Mouse (Mus musculus): Measurements from ENCODE around the gene Pvalb. TPM values are rescaled to one million over a fixed set of nuclear protein-coding genes. Genes with fewer than 3 reads are reported as not detected.

Gene Pvalb
- polyA plus RNA-seq, 1 experiment: not detected

GRCm38 (mm10) chr15:78170708-78171107 lies 35.5 kb downstream of the Pvalb start:
- no peaks in the 10 kb centered on the region for H3K27me3 ChIP-seq (ENCODE audit: control insufficient read depth)
- H3K4me1 ChIP-seq (ENCODE audit: control insufficient read depth): peaks cover 34% of the 10 kb centered on the region
- H3K4me3 ChIP-seq (replicated peaks): no peak overlapping the region
- no peaks in the 10 kb centered on the region for H3K9me3 ChIP-seq (ENCODE audit: control insufficient read depth, low read length)
- no peak for TF ChIP-seq GATA1 (IDR thresholded peaks at IDR 0.05; ENCODE audit: low read length)
- TF ChIP-seq TAL1 (IDR thresholded peaks at IDR 0.05; ENCODE audit: low read length): no peak
- H3K36me3 ChIP-seq (ENCODE audit: control insufficient read depth): peaks cover 16% of the 10 kb centered on the region

- Histone ChIP-seq H3K4me3 (replicated peaks) (no peak overlapping the region), H3K36me3 (ENCODE audit: control insufficient read depth) (peaks cover 21% of the 10 kb centered on the region), H3K4me1 (ENCODE audit: control insufficient read depth) (peaks cover 22% of the 10 kb centered on the region), H3K27me3 (ENCODE audit: control insufficient read depth) (no peaks in the 10 kb centered on the region), H3K9me3 (ENCODE audit: control insufficient read depth, low read length) (no peaks in the 10 kb centered on the region)
- no peak for TF ChIP-seq GATA1 (IDR thresholded peaks at IDR 0.05; ENCODE audit: low read length)
- TF ChIP-seq TAL1 (IDR thresholded peaks at IDR 0.05; ENCODE audit: low read length): no peak
Measured at GRCm38 (mm10) chr15:78169566-78169965, 36.6 kb downstream of the Pvalb start.

- H3K4me3 ChIP-seq (replicated peaks): no peak overlapping the region
- H3K27me3 ChIP-seq (ENCODE audit: control insufficient read depth): no peaks in the 10 kb centered on the region
- TF ChIP-seq TAL1 (IDR thresholded peaks at IDR 0.05; ENCODE audit: low read length) (no peak), GATA1 (IDR thresholded peaks at IDR 0.05; ENCODE audit: low read length) (no peak)
- no peaks in the 10 kb centered on the region for H3K9me3 ChIP-seq (ENCODE audit: control insufficient read depth, low read length)
- H3K4me1 ChIP-seq (ENCODE audit: control insufficient read depth): no peaks in the 10 kb centered on the region
- peaks cover 34% of the 10 kb centered on the region for H3K36me3 ChIP-seq (ENCODE audit: control insufficient read depth)
Measured at GRCm38 (mm10) chr15:78165292-78165691, 40.9 kb downstream of the Pvalb start.

GRCm38 (mm10) chr15:78164466-78164865 lies 41.7 kb downstream of the Pvalb start:
- Histone ChIP-seq H3K36me3 (ENCODE audit: control insufficient read depth) (peaks cover 34% of the 10 kb centered on the region), H3K27me3 (ENCODE audit: control insufficient read depth) (no peaks in the 10 kb centered on the region), H3K9me3 (ENCODE audit: control insufficient read depth, low read length) (no peaks in the 10 kb centered on the region), H3K4me1 (ENCODE audit: control insufficient read depth) (no peaks in the 10 kb centered on the region), H3K4me3 (replicated peaks) (no peak overlapping the region)
- TF ChIP-seq TAL1 (IDR thresholded peaks at IDR 0.05; ENCODE audit: low read length) (no peak), GATA1 (IDR thresholded peaks at IDR 0.05; ENCODE audit: low read length) (no peak)

- no peak for TF ChIP-seq GATA1 (IDR thresholded peaks at IDR 0.05; ENCODE audit: low read length)
- TF ChIP-seq TAL1 (IDR thresholded peaks at IDR 0.05; ENCODE audit: low read length): no peak
- no peaks in the 10 kb centered on the region for H3K4me1 ChIP-seq (ENCODE audit: control insufficient read depth)
- no peak overlapping the region for H3K4me3 ChIP-seq (replicated peaks)
- peaks cover 30% of the 10 kb centered on the region for H3K36me3 ChIP-seq (ENCODE audit: control insufficient read depth)
- no peaks in the 10 kb centered on the region for H3K9me3 ChIP-seq (ENCODE audit: control insufficient read depth, low read length)
- no peaks in the 10 kb centered on the region for H3K27me3 ChIP-seq (ENCODE audit: control insufficient read depth)
Measured at GRCm38 (mm10) chr15:78161946-78162345, 44.3 kb downstream of the Pvalb start.

GRCm38 (mm10) chr15:78158335-78158734 lies 47.9 kb downstream of the Pvalb start:
- Histone ChIP-seq H3K36me3 (ENCODE audit: control insufficient read depth) (peaks cover 7% of the 10 kb centered on the region), H3K27me3 (ENCODE audit: control insufficient read depth) (no peaks in the 10 kb centered on the region), H3K4me3 (replicated peaks) (no peak overlapping the region), H3K9me3 (ENCODE audit: control insufficient read depth, low read length) (no peaks in the 10 kb centered on the region), H3K4me1 (ENCODE audit: control insufficient read depth) (no peaks in the 10 kb centered on the region)
- TF ChIP-seq GATA1 (IDR thresholded peaks at IDR 0.05; ENCODE audit: low read length) (no peak), TAL1 (IDR thresholded peaks at IDR 0.05; ENCODE audit: low read length) (no peak)

- no peaks in the 10 kb centered on the region for H3K9me3 ChIP-seq (ENCODE audit: control insufficient read depth, low read length)
- TF ChIP-seq TAL1 (IDR thresholded peaks at IDR 0.05; ENCODE audit: low read length): no peak
- TF ChIP-seq GATA1 (IDR thresholded peaks at IDR 0.05; ENCODE audit: low read length): no peak
- H3K4me3 ChIP-seq (replicated peaks): no peak overlapping the region
- no peaks in the 10 kb centered on the region for H3K27me3 ChIP-seq (ENCODE audit: control insufficient read depth)
- H3K36me3 ChIP-seq (ENCODE audit: control insufficient read depth): peaks cover 3% of the 10 kb centered on the region
- H3K4me1 ChIP-seq (ENCODE audit: control insufficient read depth): no peaks in the 10 kb centered on the region
Measured at GRCm38 (mm10) chr15:78157824-78158223, 48.4 kb downstream of the Pvalb start.

- H3K36me3 ChIP-seq (ENCODE audit: control insufficient read depth): no peaks in the 10 kb centered on the region
Measured at GRCm38 (mm10) chr15:78157330-78157729, 48.9 kb downstream of the Pvalb start.

GRCm38 (mm10) chr15:78155421-78155820 lies 50.8 kb downstream of the Pvalb start:
- no peaks in the 10 kb centered on the region for H3K36me3 ChIP-seq (ENCODE audit: control insufficient read depth)
- H3K27me3 ChIP-seq (ENCODE audit: control insufficient read depth): no peaks in the 10 kb centered on the region
- TF ChIP-seq TAL1 (IDR thresholded peaks at IDR 0.05; ENCODE audit: low read length): no peak
- TF ChIP-seq GATA1 (IDR thresholded peaks at IDR 0.05; ENCODE audit: low read length): no peak
- H3K9me3 ChIP-seq (ENCODE audit: control insufficient read depth, low read length): no peaks in the 10 kb centered on the region
- H3K4me1 ChIP-seq (ENCODE audit: control insufficient read depth): no peaks in the 10 kb centered on the region
- H3K4me3 ChIP-seq (replicated peaks): no peak overlapping the region

More at GRCm38 (mm10) chr15:78157330-78157729, 48.9 kb downstream of the Pvalb start:
- H3K27me3 ChIP-seq (ENCODE audit: control insufficient read depth): no peaks in the 10 kb centered on the region
- no peaks in the 10 kb centered on the region for H3K9me3 ChIP-seq (ENCODE audit: control insufficient read depth, low read length)
- no peak overlapping the region for H3K4me3 ChIP-seq (replicated peaks)
- no peak for TF ChIP-seq TAL1 (IDR thresholded peaks at IDR 0.05; ENCODE audit: low read length)
- TF ChIP-seq GATA1 (IDR thresholded peaks at IDR 0.05; ENCODE audit: low read length): no peak
- no peaks in the 10 kb centered on the region for H3K4me1 ChIP-seq (ENCODE audit: control insufficient read depth)
